Mouse (Mus musculus) kidney, embryonic 15.5 days (tissue): ENCODE data around the gene Tpd52l2. TPM values are rescaled to one million over a fixed set of nuclear protein-coding genes. Genes with fewer than 3 reads are reported as not detected.

Experiments used
- ATAC-seq: fragments of 200-750 bp; cut with Nextera tagmentation; replicated peaks from 2 replicates; pipeline ENCODE4 v1.8.0; 2017; ENCODE audit warnings: moderate TSS enrichment; ENCODE audit not compliant: low FRiP score
- H3K27ac ChIP-seq: fragments of 300-500 bp; sonication (generic); 2 replicates; pipeline ENCODE4 v1.5.1; 2015; ENCODE audit warnings: mild to moderate bottlenecking, inconsistent platforms
- H3K27me3 ChIP-seq: fragments of 300-500 bp; sonication (generic); 2 replicates; pipeline ENCODE4 v1.6.1; 2015; ENCODE audit warnings: inconsistent platforms
- H3K36me3 ChIP-seq: fragments of 300-500 bp; sonication (generic); 2 replicates; pipeline ENCODE4 v1.6.1; 2015; ENCODE audit warnings: inconsistent platforms
- H3K4me1 ChIP-seq: fragments of 300-500 bp; sonication (generic); 2 replicates; pipeline ENCODE4 v1.6.1; 2015; ENCODE audit warnings: inconsistent platforms
- H3K4me2 ChIP-seq: fragments of 300-500 bp; sonication (generic); 2 replicates; pipeline ENCODE4 v1.6.1; 2015; ENCODE audit warnings: moderate library complexity, mild to moderate bottlenecking, inconsistent platforms
- H3K4me3 ChIP-seq: fragments of 300-500 bp; sonication (generic); replicated peaks from 2 replicates; pipeline ENCODE4 v1.5.1; 2015; ENCODE audit warnings: mild to moderate bottlenecking, inconsistent platforms
- H3K9ac ChIP-seq: fragments of 300-500 bp; sonication (generic); 2 replicates; pipeline ENCODE4 v1.6.1; 2015; ENCODE audit warnings: mild to moderate bottlenecking, inconsistent platforms
- H3K9me3 ChIP-seq: fragments of 300-500 bp; sonication (generic); replicated peaks from 2 replicates; pipeline ENCODE4 v1.6.1; 2016; ENCODE audit warnings: inconsistent platforms
- WGBS: fragments of 180-500 bp; shearing (Covaris S2); methylation state at CpG from one replicate; pipeline ENCODE4 v1.1.7; 2015; ENCODE audit warnings: mixed read lengths; 5-methylcytosine and 5-hydroxymethylcytosine counted together
- polyA plus RNA-seq: library from polyadenylated mRNA; unstranded; fragments of >200 nt; fragmentation: Nextera tagmentation; extraction: Ambion mirVana; gene quantifications from 2 replicates; pipeline ENCODE4 v1.2.1, GENCODE M21; 2015

Gene Tpd52l2
- polyA plus RNA-seq, 1 experiment from 2014 or later: 169 TPM

GRCm38 (mm10) chr2:181463008-181463738, 33.8 kb upstream of the Tpd52l2 start:
- Histone ChIP-seq H3K4me1 (peaks cover 42% of the 10 kb centered on the region), H3K27ac (no peak overlapping the region), H3K36me3 (no peaks in the 10 kb centered on the region), H3K4me3 (no peak overlapping the region), H3K9me3 (no peaks in the 10 kb centered on the region), H3K27me3 (0 out of 2 replicates have a peak, but pooled peaks cover 2% of the 10 kb centered on the region), H3K9ac (no peak overlapping the region), H3K4me2 (peak overlapping the region; percentile 35)
- no peak; the same call in 1 of the 2 replicates for ATAC-seq
- WGBS: 40% methylated on average over 7 of the region's 7 CpGs

DNA sequence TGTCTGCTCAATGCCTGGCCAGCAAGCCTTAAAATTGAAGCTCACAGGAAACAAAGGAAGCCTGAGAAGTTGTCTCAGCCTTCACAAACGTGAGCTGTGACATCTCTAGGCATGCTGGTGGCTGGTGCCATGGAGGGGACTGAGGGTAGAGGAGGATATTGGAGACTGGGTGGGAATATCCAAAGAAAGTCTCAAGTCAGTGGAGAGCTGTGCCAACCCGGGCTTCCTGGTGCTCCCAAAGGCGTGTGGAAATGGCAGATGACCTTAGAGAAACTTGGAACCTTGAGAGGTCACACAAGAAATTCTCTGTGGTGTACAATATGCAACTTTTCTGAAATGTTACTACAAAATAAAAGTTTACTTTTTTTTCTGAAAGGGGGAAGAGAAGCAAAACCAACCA, 31.5 kb upstream of the Tpd52l2 start:
- Histone ChIP-seq H3K4me2 (no peak overlapping the region), H3K9ac (no peak overlapping the region), H3K36me3 (no peaks in the 10 kb centered on the region), H3K4me3 (no peak overlapping the region), H3K9me3 (no peaks in the 10 kb centered on the region), H3K27me3 (0 out of 2 replicates have a peak, but pooled peaks cover 2% of the 10 kb centered on the region), H3K4me1 (peaks cover 31% of the 10 kb centered on the region), H3K27ac (no peak overlapping the region)
- WGBS: 59% methylated on average over 3 of the region's 3 CpGs
- ATAC-seq: no peak

DNA sequence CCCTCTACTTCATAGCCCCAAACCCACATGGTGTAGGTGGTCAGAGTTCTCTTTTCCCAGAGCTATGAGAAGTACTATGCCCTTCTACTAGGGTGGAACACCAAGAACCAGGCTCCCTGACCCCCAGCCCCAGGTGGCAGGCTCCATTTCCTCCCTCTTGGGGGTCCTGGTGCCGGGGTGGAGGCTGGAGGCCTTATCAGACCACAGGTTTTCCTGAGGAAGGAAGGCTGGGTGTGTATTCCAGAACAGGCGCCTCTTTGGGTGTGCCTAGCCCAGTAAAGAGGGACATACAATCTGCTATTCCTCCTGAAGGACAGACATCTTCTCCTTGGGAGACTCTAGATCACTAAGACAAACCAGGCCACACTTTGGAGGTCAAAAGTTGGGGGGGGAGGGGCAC, 26.7 kb upstream of the Tpd52l2 start:
- Histone ChIP-seq H3K9me3 (no peaks in the 10 kb centered on the region), H3K4me2 (no peak overlapping the region), H3K36me3 (no peaks in the 10 kb centered on the region), H3K27ac (0 out of 2 replicates have a peak overlapping the region, but pooled peaks have one; percentile 42), H3K27me3 (no peaks in the 10 kb centered on the region), H3K9ac (no peak overlapping the region), H3K4me1 (peaks cover 26% of the 10 kb centered on the region), H3K4me3 (no peak overlapping the region)
- ATAC-seq: no peak
- 77% methylated on average over 2 of the region's 2 CpGs for WGBS

- H3K9ac ChIP-seq: no peak overlapping the region
- peaks cover 26% of the 10 kb centered on the region for H3K4me1 ChIP-seq
- H3K4me2 ChIP-seq: no peak overlapping the region
- no peaks in the 10 kb centered on the region for H3K36me3 ChIP-seq
- 0 out of 2 replicates have a peak, but pooled peaks have one; percentile 22 for ATAC-seq
- 47% methylated on average over 5 of the region's 5 CpGs for WGBS
- no peaks in the 10 kb centered on the region for H3K9me3 ChIP-seq
- H3K4me3 ChIP-seq: no peak overlapping the region
- H3K27me3 ChIP-seq: no peaks in the 10 kb centered on the region
- peak overlapping the region; percentile 42; the same call in 1 of the 2 replicates for H3K27ac ChIP-seq
Measured at GRCm38 (mm10) chr2:181471246-181471645, 25.7 kb upstream of the Tpd52l2 start.

GRCm38 (mm10) chr2:181472256-181472827, 24.6 kb upstream of the Tpd52l2 start:
- no peak overlapping the region for H3K9ac ChIP-seq
- no peaks in the 10 kb centered on the region for H3K27me3 ChIP-seq
- H3K4me1 ChIP-seq: peaks cover 26% of the 10 kb centered on the region
- H3K27ac ChIP-seq: peak overlapping the region; percentile 42; the same call in 1 of the 2 replicates
- no peak for ATAC-seq
- H3K4me2 ChIP-seq: no peak overlapping the region
- no peaks in the 10 kb centered on the region for H3K36me3 ChIP-seq
- no peaks in the 10 kb centered on the region for H3K9me3 ChIP-seq
- no peak overlapping the region for H3K4me3 ChIP-seq
- WGBS: 43% methylated on average over 1 of the region's 1 CpGs

DNA sequence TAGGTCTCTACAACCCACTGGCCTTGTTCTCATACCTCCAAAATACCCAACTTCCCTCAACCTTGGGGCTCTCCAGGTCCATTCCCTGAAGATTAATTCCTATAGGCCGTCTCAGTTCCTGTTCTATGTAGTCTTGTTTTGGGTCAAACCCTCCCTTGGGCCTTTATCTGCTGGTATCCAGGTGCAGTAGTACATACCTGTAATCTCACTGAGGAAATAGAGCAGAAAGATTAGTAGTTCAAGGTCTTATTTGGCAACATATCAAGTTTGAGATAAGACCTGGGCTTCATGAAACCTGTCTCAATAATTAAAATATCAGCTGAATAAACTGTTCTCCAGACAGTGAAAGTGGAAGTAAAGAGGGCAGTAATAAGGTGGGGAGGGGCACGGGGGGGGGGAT, 13.8 kb upstream of the Tpd52l2 start:
- Histone ChIP-seq H3K4me2 (peak overlapping the region; percentile 37), H3K27ac (peak overlapping the region; percentile 86), H3K27me3 (no peaks in the 10 kb centered on the region), H3K4me3 (no peak overlapping the region), H3K4me1 (peaks cover 52% of the 10 kb centered on the region), H3K9ac (no peak overlapping the region), H3K9me3 (no peaks in the 10 kb centered on the region), H3K36me3 (no peaks in the 10 kb centered on the region)
- ATAC-seq: no peak
- 45% methylated on average over 2 of the region's 2 CpGs for WGBS

DNA sequence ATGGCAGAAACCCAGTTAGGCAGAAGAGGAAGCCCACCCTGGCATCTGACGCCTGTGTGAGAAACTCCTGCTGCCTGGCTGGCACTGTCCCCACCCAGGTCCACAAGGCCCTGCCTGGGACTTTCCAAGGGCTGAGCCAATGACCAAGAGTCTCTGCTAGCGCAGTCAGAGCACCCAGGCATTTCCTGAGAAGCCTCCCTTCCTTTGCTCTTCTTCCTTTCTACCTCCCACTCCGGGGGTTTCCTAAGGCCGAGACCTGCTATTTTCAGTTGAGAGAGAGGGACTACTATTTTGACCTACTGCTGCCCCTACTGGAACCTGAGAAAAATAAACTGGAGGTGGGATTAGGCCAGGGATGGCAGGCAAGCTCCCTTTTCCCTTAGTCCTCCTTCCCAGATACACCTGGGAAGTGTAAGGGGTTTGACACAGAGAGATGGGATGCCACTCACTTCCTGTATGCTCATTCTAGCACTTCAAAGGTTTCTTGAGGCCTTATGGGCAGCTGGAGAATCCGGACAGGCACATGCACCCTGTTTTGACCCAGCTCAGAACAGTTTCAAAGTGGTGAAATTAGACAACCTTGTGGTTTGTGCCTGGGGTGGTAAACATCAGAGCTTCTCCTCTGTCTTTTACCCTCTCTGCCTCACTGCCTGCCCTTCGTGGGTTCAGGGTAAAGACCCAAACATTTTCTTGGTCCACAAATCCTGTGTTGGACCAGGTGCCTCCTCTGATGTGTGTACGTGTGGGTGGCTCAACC, 13.2 kb upstream of the Tpd52l2 start:
- Histone ChIP-seq H3K9me3 (no peaks in the 10 kb centered on the region), H3K36me3 (no peaks in the 10 kb centered on the region), H3K4me2 (peak overlapping the region; percentile 37), H3K27me3 (no peaks in the 10 kb centered on the region), H3K27ac (peak overlapping the region; percentile 86), H3K4me3 (no peak overlapping the region), H3K9ac (no peak overlapping the region), H3K4me1 (peaks cover 58% of the 10 kb centered on the region)
- no peak for ATAC-seq
- WGBS: 26% methylated on average over 7 of the region's 7 CpGs

GRCm38 (mm10) chr2:181484456-181485233, 12.3 kb upstream of the Tpd52l2 start:
- WGBS: 85% methylated on average over 6 of the region's 6 CpGs
- Histone ChIP-seq H3K9me3 (no peaks in the 10 kb centered on the region), H3K4me1 (peaks cover 61% of the 10 kb centered on the region), H3K36me3 (no peaks in the 10 kb centered on the region), H3K27me3 (no peaks in the 10 kb centered on the region), H3K27ac (peak overlapping the region; percentile 95), H3K9ac (no peak overlapping the region), H3K4me2 (no peak overlapping the region), H3K4me3 (no peak overlapping the region)
- no peak for ATAC-seq

GRCm38 (mm10) chr2:181485741-181486140, 11.2 kb upstream of the Tpd52l2 start:
- H3K4me3 ChIP-seq: no peak overlapping the region
- H3K9ac ChIP-seq: no peak overlapping the region
- no peaks in the 10 kb centered on the region for H3K27me3 ChIP-seq
- peak overlapping the region; percentile 95 for H3K27ac ChIP-seq
- 6% methylated on average over 1 of the region's 1 CpGs for WGBS
- H3K36me3 ChIP-seq: no peaks in the 10 kb centered on the region
- peaks cover 61% of the 10 kb centered on the region for H3K4me1 ChIP-seq
- ATAC-seq: 0 out of 2 replicates have a peak, but pooled peaks have one; percentile 1
- no peak overlapping the region for H3K4me2 ChIP-seq
- H3K9me3 ChIP-seq: no peaks in the 10 kb centered on the region

GRCm38 (mm10) chr2:181487338-181488277, 9.3 kb upstream of the Tpd52l2 start:
- no peaks in the 10 kb centered on the region for H3K9me3 ChIP-seq
- no peak overlapping the region for H3K4me3 ChIP-seq
- peak overlapping the region; percentile 95 for H3K27ac ChIP-seq
- ATAC-seq: peak; percentile 96
- WGBS: 7% methylated on average over 5 of the region's 5 CpGs
- peaks cover 67% of the 10 kb centered on the region for H3K4me1 ChIP-seq
- H3K9ac ChIP-seq: no peak overlapping the region
- H3K27me3 ChIP-seq: no peaks in the 10 kb centered on the region
- H3K36me3 ChIP-seq: no peaks in the 10 kb centered on the region
- peak overlapping the region; percentile 32 for H3K4me2 ChIP-seq
